Mouse (Mus musculus): ENCODE results near the gene Mrgprf. TPM values are rescaled to one million over a fixed set of nuclear protein-coding genes. Genes with fewer than 3 reads are reported as not detected.

The Mrgprf gene
- polyA plus RNA-seq (2021; fragmentation: Nextera tagmentation): 0.36 and 0.57 TPM in 2 replicates
- long read RNA-seq, experiment 1, partial matches to known transcripts: 0 of 1 reads
- long read RNA-seq, experiment 1, other reads (novel, unspliced or antisense): 1 of 1 reads
- long read RNA-seq, experiment 2, partial matches to known transcripts: 0 of 1 reads
- long read RNA-seq, experiment 2, other reads (novel, unspliced or antisense): 0 of 1 reads

GRCm38 (mm10) chr7:145300321-145301007, at the start of gene Mrgprf:
TSS of gene Mrgprf (plus strand) at chr7:145300828.

GRCm38 (mm10) chr7:145283487-145284187, 17.0 kb upstream of the Mrgprf start, which contains the start of gene Tpcn2:
TSS of gene Tpcn2 (minus strand) at chr7:145284011.

GRCm38 (mm10) chr7:145314785-145315411, 14.3 kb downstream of the Mrgprf start, which contains the start of gene Mrgprd:
TSS of gene Mrgprd (plus strand) at chr7:145314835.

Other genes with a start within 250 kb of the Mrgprf start
- not detected in 2 replicates for gene 1810010D01Rik, start 92.7 kb upstream of the Mrgprf start, polyA plus RNA-seq (2021; fragmentation: Nextera tagmentation)
- gene Tpcn2, start 16.8 kb upstream of the Mrgprf start, polyA plus RNA-seq (2021; fragmentation: Nextera tagmentation): 0.30 and 0.78 TPM in 2 replicates
- not detected in 2 replicates for gene Mrgprd, start 14.0 kb downstream of the Mrgprf start, polyA plus RNA-seq (2021; fragmentation: Nextera tagmentation)

Data from layer of hippocampus, adult 6 months (tissue).